Mouse (Mus musculus) ovary, adult 2 months (tissue): ENCODE data around the gene Hsdl1. TPM values are rescaled to one million over a fixed set of nuclear protein-coding genes. Genes with fewer than 3 reads are reported as not detected.

Experiments
- polyA plus RNA-seq: library from polyadenylated mRNA; depleted of rRNA; stranded (reverse); fragments of >200 nt; gene quantifications from 2 replicates; pipeline ENCODE4 v1.2.3, GENCODE M21; 2012; rRNA removed

The Hsdl1 gene
- 31.8 and 33.5 TPM in 2 replicates for polyA plus RNA-seq

GRCm38 (mm10) chr8:119574437-119575365 lies at the start of gene Hsdl1, which contains the start of gene Dnaaf1:
Hsdl1 (minus strand) TSS chr8:119575183.
Dnaaf1 (plus strand) TSS chr8:119575235.

GRCm38 (mm10) chr8:119612471-119612870 lies 37.5 kb upstream of the Hsdl1 start, which contains the start of gene Adad2:
Adad2 (plus strand) TSS chr8:119612747.

GRCm38 (mm10) chr8:119604996-119605395 lies 30.0 kb upstream of the Hsdl1 start, which contains the start of gene Taf1c:
Taf1c (minus strand) TSS chr8:119605222.

GRCm38 (mm10) chr8:119558603-119559401 lies 16.2 kb downstream of the Hsdl1 start, which contains the start of gene Mbtps1:
Mbtps1 (minus strand) TSS chr8:119558735.

Other genes with a start within 250 kb of the Hsdl1 start
- gene Hsbp1, start 230.7 kb downstream of the Hsdl1 start, polyA plus RNA-seq, result 105 and 127 TPM in 2 replicates
- gene Mlycd, start 180.3 kb downstream of the Hsdl1 start, polyA plus RNA-seq, result 36.2 and 52.1 TPM in 2 replicates
- gene Osgin1, start 141.1 kb downstream of the Hsdl1 start, polyA plus RNA-seq, result 30.0 and 42.2 TPM in 2 replicates
- 2.9 and 3.3 TPM in 2 replicates for gene Necab2, start 128.5 kb downstream of the Hsdl1 start, polyA plus RNA-seq
- gene Slc38a8, start 73.5 kb downstream of the Hsdl1 start, polyA plus RNA-seq, result 1.3 and 2.2 TPM in 2 replicates
- gene Mbtps1, start 16.4 kb downstream of the Hsdl1 start, polyA plus RNA-seq, result 121 and 142 TPM in 2 replicates
- 6.9 and 7.4 TPM in 2 replicates for gene Dnaaf1, start 52 bp upstream of the Hsdl1 start, polyA plus RNA-seq
- gene Taf1c, start 30.0 kb upstream of the Hsdl1 start, polyA plus RNA-seq, result 42.3 and 49.9 TPM in 2 replicates
- 1.7 and 2.3 TPM in 2 replicates for gene Adad2, start 37.6 kb upstream of the Hsdl1 start, polyA plus RNA-seq
- gene Kcng4, start 60.5 kb upstream of the Hsdl1 start, polyA plus RNA-seq, result 2.3 and 4.2 TPM in 2 replicates
- gene Wfdc1, start 91.2 kb upstream of the Hsdl1 start, polyA plus RNA-seq, result 129 and 167 TPM in 2 replicates
- 3.8 and 5.0 TPM in 2 replicates for gene Atp2c2, start 124.8 kb upstream of the Hsdl1 start, polyA plus RNA-seq
- 17.2 and 17.5 TPM in 2 replicates for gene Tldc1, start 203.2 kb upstream of the Hsdl1 start, polyA plus RNA-seq